9 mouse cellular contexts compared by ENCODE assay signal in the genomic region with DNA sequence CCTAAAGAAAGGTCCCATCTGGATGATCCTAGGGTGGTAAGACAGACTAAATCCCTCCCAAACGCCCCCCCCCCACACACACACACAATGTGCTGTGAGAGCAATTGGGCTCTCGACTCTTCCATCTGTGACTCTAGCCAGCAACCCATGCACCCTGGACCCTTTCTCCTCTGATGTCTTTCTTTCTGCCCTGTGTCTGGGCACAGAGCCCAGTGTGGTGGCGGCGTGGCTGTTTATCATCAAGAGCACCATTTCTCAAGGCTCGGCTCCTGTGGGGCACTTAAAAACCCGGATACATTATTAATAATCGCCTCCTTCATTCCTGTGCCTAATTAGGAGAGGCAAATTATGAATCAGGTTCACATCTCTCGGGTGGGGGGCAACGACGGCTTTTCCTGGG. TPM values are rescaled to one million over a fixed set of nuclear protein-coding genes. Genes with fewer than 3 reads are reported as not detected.
DNase-seq lines count a peak whose midpoint lies in the region; ATAC-seq and TF ChIP-seq lines count a peak whose summit lies in the region.
"Had no signal": no experiment of that assay in that cellular context is flagged by ENCODE, and none has a peak within 500 bp of the region (broad histone marks: within the 10 kb centered on the region; RNA-seq: fewer than 3 reads in every experiment).

No protein-coding gene starts in this region.

- H3K4me3 ChIP-seq in intestine, embryonic 15.5 days (replicated peaks) = no peak overlapping the region
- no peak overlapping the region for H3K4me3 ChIP-seq in intestine, postnatal 0 days (ENCODE audit: low read depth, low read length)
- H3K4me3 ChIP-seq in forebrain, embryonic 16.5 days (replicated peaks; ENCODE audit: low read length) = no peak overlapping the region

- intact Hi-C loops in left cerebral cortex, postnatal 36 days (cut with DNase I) = no loop called here

- H3K27me3 ChIP-seq in intestine, embryonic 15.5 days (replicated peaks) = no peaks in the 10 kb centered on the region
- no peaks in the 10 kb centered on the region for H3K27me3 ChIP-seq in intestine, postnatal 0 days (replicated peaks; ENCODE audit: control insufficient read depth, insufficient read depth, low read length)
- H3K27me3 ChIP-seq in forebrain, embryonic 16.5 days (replicated peaks; ENCODE audit: control insufficient read depth, insufficient read depth, low read length) = no peaks in the 10 kb centered on the region

- 52% methylated on average over 10 of the region's 10 CpGs for WGBS in intestine, embryonic 15.5 days
- WGBS in intestine, postnatal 0 days = 42% methylated on average over 10 of the region's 10 CpGs
- 7% methylated on average over 10 of the region's 10 CpGs for WGBS in forebrain, embryonic 16.5 days

- H3K9me3 ChIP-seq in intestine, embryonic 15.5 days = no peaks in the 10 kb centered on the region
- H3K9me3 ChIP-seq in intestine, postnatal 0 days (ENCODE audit: control insufficient read depth) = no peaks in the 10 kb centered on the region
- no peaks in the 10 kb centered on the region for H3K9me3 ChIP-seq in forebrain, embryonic 16.5 days (ENCODE audit: control insufficient read depth, low read length)

- H3K4me2 ChIP-seq in intestine, embryonic 15.5 days (replicated peaks) = no peak overlapping the region
- no peak overlapping the region for H3K4me2 ChIP-seq in intestine, postnatal 0 days (replicated peaks; ENCODE audit: low read depth)
- H3K4me2 ChIP-seq in forebrain, embryonic 16.5 days (ENCODE audit: low read length) = no peak overlapping the region

- peak; percentile 30 to 36 for DNase-seq in adrenal gland, adult 18-20 months (ENCODE audit: low spot score in 2 of 2)
- peak; percentile 53 for DNase-seq in kidney, postnatal 14 days
- no peak for DNase-seq in left cerebral cortex, postnatal 36 days (ENCODE audit: low spot score in 2 of 2)
- no peak for DNase-seq in urinary bladder, postnatal 25 days (ENCODE audit: low spot score)
- no peak for DNase-seq in c-Kit-positive CD71-positive TER-119-positive erythroid progenitor cells, embryonic 14.5 days (ENCODE audit: low spot score)

- peak; percentile 56 for ATAC-seq in intestine, embryonic 15.5 days
- no peak for ATAC-seq in intestine, postnatal 0 days
- peak; percentile 78 for ATAC-seq in forebrain, embryonic 16.5 days

- no peak overlapping the region for H3K27ac ChIP-seq in intestine, embryonic 15.5 days
- H3K27ac ChIP-seq in intestine, postnatal 0 days (ENCODE audit: low read depth, low read length) = no peak overlapping the region
- H3K27ac ChIP-seq in forebrain, embryonic 16.5 days (ENCODE audit: low read length) = no peak overlapping the region

- no peaks in the 10 kb centered on the region for H3K36me3 ChIP-seq in intestine, embryonic 15.5 days
- no peaks in the 10 kb centered on the region for H3K36me3 ChIP-seq in intestine, postnatal 0 days (ENCODE audit: control insufficient read depth, insufficient read depth)
- H3K36me3 ChIP-seq in forebrain, embryonic 16.5 days (ENCODE audit: control insufficient read depth, insufficient read depth) = no peaks in the 10 kb centered on the region

- TF ChIP-seq CTCF in intestine, postnatal 0 days (IDR thresholded peaks at IDR 0.05; ENCODE audit: low read depth) = no peak

- H3K9ac ChIP-seq in intestine, embryonic 15.5 days = no peak overlapping the region
- H3K9ac ChIP-seq in intestine, postnatal 0 days (ENCODE audit: low read depth, low read length) = no peak overlapping the region
- H3K9ac ChIP-seq in forebrain, embryonic 16.5 days (replicated peaks; ENCODE audit: low read depth, low read length) = no peak overlapping the region

- 0 out of 2 replicates have a peak, but pooled peaks cover 7% of the 10 kb centered on the region for H3K4me1 ChIP-seq in intestine, embryonic 15.5 days (replicated peaks)
- no peaks in the 10 kb centered on the region for H3K4me1 ChIP-seq in intestine, postnatal 0 days (replicated peaks; ENCODE audit: control insufficient read depth, insufficient read depth, low read length)
- H3K4me1 ChIP-seq in forebrain, embryonic 16.5 days (replicated peaks; ENCODE audit: control insufficient read depth, insufficient read depth, low read length) = peaks cover 13% of the 10 kb centered on the region

RNA-seq across cellular contexts. Expression of a gene that starts 27.7 kb away (rescaled TPM):
- 1.1 and 1.4 TPM in 2 replicates for polyA plus RNA-seq in intestine, embryonic 15.5 days (2015; fragmentation: Nextera tagmentation; extraction: Ambion mirVana)
- 0.44 and 0.51 TPM in 2 replicates for polyA plus RNA-seq in intestine, postnatal 0 days (2015; fragmentation: Nextera tagmentation; extraction: Ambion mirVana)
- 1 to 10 TPM in 1 of 2 experiments, under 1 TPM in 1; 0.80 to 1.2 TPM for total RNA-seq in adrenal gland, adult 18-20 months (2021)
- polyA plus RNA-seq in forebrain, embryonic 16.5 days (2015; fragmentation: Nextera tagmentation; extraction: Ambion mirVana) = 0.25 TPM in 1 of 2 replicates, not detected in the other
- 1 to 10 TPM; 6.6 to 6.9 TPM for total RNA-seq in left cerebral cortex, postnatal 36 days (2021)
- total RNA-seq: liver, adult 2 months had no signal
- polyA plus RNA-seq: liver, adult 2 months had no signal

Comparison
In these comparisons a context has a peak if more than half of its experiments do, and no peak if none do; other contexts are left out.
1. DNase-seq: peak in adrenal gland, adult 18-20 months (2 of 2) and kidney, postnatal 14 days (single experiment); none in left cerebral cortex, postnatal 36 days (0 of 2), urinary bladder, postnatal 25 days (single experiment) and c-Kit-positive CD71-positive TER-119-positive erythroid progenitor cells, embryonic 14.5 days (single experiment).